Mouse (Mus musculus): Measurements from ENCODE around the gene Chka.

The Chka gene

DNA sequence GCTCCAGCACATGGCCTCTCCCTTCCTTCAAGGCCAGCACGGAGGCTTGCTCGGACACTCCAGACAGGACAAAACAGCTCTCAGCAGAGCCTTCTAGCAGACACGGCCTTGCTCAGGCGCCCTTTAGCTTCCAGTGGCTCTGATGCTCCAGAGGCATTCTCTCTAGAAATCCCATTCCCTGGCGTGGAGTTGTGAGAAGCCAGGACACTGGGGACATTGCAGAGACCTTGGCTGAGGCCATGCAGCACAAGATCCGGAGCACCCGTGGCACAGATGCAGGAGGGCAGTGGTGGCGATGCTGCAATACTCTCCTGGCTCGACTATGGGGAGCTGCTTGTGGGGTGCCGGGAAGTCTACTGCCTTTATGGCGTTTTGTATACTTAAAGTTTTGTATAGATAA, 65.2 kb downstream of the Chka start:
- DNase-seq (ENCODE audit: low read depth), result no peak

DNA sequence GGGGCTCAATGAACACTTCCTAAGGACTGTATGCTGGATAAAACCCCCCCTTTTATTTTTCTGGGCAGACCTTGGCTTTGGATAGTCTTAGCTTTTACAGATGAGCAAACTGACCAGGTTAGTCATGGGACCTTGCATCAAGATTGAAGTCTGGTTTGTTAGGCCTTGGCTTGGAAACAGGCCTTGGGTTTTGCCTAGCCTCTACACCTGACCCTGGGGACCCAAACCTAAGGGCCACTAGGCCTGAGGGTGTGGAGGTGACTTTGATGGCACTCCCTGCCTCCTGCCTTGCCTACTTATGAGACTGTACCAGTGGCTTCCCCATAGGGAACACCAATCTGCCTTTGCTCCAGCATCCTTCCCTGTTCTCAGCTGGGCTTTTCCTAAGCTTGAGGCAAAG, 68.4 kb downstream of the Chka start:
- DNase-seq (ENCODE audit: low read depth), result no peak

DNA sequence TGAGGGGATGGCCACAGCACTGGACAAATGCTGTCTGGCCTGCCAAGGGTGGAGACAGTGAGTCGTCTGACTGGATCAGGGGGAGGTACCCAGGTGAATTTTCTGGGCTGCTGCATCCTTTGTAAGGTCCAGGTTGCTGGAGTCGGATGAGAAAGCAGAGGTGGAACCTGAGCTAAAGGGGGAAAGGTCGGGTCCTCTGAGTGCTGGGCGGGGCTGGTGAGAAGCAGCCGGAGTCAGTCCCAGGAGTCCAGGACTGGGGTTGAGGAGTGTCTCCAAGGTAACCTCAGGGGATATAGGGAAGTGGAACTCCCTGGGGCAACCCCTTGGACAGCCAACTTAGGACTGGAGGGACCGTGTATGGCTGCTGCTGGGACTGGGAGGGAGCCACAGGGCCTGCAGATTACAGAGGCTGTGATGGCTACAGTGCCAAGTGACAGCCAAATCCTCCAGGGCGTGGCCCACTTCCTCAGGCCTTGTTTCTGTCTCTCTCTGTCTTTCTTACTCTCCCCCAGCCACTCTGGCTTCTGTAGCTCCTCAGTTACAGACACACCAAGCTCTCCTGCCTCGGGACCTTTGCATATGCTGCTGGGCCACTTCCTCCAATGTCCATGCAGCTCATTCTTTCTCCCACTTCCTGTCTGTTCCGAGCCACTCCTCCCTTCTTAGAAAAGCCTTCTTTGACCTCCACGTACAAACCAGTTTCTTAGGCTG, 71.2 kb downstream of the Chka start:
- DNase-seq (ENCODE audit: low read depth), result no peak

DNA sequence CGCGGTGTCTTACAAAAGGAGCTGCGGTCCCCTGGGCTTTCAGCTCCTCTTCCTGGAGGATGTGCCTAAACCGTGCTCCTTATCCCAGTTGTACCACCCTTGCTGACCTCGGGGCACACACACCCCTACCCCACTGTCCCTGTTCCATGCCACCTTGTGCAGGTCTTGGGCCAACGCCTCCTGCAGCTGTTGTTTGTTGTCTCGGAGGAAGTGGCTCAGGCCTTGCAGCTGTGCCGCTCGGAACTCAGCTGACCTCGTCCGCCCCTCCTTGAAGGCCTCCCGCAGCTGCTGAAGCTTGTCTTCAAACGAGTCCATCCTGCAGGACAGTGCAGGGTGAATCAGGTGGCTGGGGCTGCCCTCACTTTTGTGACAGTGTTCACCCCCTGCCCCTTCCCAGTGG, 72.0 kb downstream of the Chka start:
- DNase-seq (ENCODE audit: low read depth), result no peak

DNA sequence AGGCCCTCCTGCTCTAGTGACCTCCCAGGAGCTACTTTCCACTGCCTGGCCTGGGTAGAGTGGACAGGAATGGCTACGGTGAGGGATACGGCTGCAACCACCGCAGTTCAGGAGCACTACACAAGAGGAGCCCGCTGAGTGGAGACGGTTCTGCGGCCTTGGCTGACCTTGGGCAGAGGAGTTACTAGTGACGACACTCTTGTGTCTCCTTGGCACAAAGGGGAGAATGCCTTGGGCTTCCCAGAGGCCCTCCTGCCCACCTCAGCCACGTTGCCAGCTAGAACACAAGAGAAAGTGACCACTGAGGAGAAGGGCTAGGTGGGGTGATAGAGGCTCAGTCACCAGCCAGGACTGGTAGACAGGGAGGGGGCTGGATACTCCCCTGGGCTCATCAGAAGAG, 72.6 kb downstream of the Chka start:
- no peak for DNase-seq (ENCODE audit: low read depth)

DNA sequence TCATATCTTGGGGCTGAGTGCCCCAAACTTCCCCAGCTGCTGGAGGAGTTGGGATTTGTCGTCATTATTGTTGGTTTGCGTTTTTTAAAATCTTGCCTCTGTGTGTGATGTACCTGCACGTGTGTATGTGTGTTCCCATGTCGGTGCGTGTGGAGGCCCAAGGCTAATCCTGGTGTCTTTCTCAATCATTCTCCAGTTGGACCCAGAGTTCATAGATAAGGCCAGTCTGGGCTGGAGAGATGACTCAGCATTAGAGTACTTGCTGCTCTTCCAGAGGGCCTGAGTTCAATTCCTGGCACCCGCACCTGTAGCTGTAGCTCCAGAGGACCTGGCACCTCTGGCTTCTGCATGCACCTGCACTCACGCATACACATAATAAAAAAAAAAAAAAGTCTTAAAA, 73.3 kb downstream of the Chka start:
- no peak for DNase-seq (ENCODE audit: low read depth)

DNA sequence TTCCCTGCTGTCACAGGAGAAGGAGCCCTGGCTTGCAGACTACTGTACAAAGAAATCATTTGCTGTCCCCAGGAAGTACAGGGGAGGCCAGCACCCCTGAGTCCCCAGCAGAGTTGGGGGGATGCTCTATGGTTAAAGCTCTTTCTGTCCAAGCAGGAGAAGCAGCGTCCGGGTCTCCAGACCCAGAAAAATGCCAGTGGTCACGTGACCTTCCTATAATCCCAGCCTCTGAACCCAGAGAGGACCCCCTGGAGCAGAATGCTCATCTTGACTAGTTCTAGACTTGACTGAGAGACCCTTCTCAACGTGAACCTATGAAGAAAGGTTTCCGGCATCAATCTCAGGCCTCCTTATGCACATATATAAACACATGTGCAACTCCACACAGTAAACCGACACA, 74.3 kb downstream of the Chka start:
- no peak for DNase-seq (ENCODE audit: low read depth)

DNA sequence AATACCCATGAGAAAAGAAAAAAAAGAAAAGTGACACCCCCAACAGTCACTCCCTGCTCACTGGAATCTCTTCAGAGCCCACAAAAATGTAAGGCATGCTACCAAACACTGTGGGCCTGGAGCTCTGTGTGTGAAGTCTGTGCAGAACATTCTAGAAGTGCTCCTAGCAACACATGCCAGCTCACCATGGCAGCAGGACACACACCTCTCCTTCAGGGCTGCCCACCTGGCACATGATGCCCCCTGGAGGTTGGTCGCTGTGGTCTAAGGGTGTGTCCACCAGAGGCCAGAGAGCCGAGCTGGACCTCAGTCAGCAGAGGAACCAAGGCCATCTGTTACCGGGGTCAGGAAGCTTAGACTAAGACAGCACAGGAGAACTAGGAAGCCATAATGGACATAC, 74.7 kb downstream of the Chka start:
- no peak for DNase-seq (ENCODE audit: low read depth)

DNA sequence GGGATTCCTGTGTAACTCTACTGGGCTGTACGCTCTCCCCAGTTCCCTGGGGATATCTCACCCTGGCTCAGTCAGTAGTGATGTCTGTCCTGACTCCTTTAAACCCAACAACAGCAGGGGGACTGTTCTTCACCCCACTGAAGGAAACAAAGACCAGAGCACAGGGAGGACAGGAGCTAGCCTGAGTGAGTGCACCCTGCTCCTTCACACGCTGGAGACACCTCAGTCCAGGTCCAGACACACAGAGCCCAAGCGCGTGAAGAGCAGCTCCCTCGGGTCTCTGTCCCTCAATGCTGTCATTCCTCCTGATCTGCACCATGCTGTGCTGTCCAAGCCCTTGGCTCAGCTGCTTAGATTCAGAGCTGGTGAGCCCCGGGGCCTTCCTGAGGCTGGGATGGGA, 75.1 kb downstream of the Chka start:
- DNase-seq (ENCODE audit: low read depth), result no peak

DNA sequence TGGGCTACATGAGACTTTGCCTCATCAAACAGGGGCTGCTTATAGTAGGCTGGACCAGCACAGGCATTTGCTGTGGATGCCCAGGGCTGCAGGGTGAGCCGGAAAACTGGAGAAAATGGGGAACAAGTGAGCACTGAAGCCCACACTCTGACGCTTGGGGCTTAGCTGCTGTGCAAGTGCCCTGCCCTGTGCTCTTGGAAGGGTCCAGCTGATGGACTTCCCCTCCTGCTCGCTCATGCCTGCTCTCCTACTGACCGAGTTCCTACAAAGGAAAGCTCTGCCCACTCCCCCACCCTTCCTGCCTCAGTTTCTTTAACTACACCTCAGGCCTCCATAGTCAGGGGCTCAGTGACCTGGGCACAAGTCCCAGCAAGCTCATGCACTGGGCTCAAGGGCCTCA, 76.4 kb downstream of the Chka start:
- DNase-seq (ENCODE audit: low read depth), result no peak

DNA sequence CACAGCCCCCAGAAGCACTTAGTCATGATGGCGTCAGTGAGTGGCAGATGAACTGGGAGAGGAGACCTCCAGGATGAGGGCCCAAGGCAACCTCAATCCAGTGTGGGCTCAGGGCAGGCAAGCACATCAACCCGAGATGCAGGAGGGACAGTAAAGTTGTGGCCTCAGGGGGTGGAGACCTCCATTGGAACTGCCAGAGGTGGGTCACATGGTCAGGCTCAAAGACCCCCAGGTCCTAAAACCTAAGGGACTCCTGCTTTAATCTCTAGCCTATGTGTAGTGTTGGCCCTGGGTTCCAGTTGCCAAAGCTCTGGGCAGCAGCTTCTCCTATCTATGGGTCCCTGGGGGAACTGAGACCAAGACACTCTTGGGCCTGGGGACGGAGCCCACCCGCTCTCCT, 77.2 kb downstream of the Chka start:
- DNase-seq (ENCODE audit: low read depth), result no peak

DNA sequence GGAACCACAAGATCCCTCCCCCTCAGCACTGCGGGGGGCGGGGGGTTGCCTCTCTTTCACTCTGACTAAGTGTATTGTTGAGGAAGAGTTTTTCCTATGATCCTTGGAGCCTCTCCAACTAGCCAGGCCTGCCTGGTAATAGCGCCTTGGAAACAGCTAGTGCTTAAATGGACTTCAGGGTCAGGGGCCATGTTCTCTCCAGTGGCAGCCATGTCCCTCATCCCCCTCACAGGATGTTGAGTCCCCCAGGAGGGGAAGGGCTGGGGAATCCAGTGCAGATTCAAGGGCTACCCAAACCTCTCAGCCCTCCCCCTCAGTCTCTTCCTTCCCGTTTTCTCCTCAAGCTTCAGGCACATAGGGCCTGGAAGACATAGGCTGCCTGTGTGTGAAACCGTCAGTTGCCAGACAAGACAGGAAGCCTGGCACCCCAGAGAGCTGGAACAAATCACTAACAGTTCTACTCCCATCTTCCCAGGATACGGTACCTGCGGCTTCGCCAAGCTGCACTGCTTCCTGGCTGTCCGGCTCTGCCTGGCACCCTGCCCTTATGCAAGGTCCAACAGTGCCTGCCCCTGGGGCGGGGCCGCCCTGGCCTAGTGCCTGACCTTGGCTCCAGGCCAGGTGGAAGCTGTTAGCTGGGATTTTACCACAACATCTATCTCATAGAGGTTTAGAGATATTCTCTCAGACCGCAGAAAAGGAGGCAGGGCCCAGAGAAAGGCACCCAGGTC, 77.8 kb downstream of the Chka start, which contains the start of gene Aldh3b1:
Aldh3b1 (minus strand) TSS at position 598 of the 731 bp plus-strand sequence.
- no peak for DNase-seq (ENCODE audit: low read depth)

DNA sequence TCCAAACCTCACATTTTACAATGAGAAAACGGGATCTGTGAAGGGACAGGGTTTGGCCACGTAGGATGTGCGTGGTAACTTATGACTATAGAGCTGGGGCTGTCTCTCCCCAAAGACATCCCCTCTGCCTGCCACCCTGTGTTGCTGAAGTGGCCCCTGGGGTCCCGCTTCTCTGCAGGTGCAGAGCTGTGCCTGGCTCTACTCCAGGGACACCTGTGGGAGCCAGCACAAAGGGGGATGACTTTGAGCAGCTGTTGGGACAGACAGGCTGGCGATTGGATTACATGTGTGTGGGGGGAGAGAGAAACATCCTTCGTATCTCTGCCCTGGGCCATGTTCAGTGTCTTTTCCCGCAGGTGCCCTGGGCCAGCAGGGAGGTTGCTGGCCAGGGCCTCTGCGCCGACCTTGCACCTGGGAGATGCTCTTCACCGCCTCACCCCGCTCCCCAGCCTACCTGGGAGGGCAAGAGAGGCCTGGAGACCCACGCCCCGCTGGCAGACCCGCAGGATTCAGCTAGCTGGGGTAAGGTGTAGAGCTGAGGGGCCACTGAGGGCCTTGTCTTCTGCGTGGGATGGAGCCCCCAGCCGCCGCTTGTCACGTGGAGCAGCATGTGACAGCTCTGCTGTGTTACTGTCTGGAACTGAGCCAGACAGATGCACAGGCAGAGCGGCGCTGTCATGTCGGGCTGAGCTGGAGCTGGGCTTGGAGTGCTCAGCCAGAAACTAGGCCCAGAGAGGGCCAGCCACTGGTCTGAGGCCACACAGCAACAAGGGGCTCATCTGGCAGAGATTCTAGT, 78.9 kb downstream of the Chka start:
- no peak for DNase-seq (ENCODE audit: low read depth)

DNA sequence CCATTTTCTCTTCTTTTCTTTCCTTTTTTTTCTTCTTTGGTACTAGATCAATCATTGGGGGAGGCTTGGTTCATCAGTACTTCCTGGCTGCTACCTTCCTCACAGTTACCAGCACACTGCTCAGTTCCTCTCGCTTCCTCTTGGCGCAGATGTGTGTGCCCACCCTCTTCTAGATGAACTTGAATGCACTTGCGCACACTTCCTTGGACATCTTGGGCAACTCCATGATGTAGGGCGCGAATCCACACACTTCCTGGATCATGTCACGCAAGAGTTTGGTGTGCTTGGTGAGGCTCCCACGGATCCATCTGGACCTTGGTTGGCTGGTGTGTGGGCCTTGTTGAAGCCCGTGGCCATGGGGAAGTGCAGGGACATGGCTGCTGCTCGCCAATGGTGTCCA, 80.1 kb downstream of the Chka start:
- DNase-seq (ENCODE audit: low read depth), result no peak

DNA sequence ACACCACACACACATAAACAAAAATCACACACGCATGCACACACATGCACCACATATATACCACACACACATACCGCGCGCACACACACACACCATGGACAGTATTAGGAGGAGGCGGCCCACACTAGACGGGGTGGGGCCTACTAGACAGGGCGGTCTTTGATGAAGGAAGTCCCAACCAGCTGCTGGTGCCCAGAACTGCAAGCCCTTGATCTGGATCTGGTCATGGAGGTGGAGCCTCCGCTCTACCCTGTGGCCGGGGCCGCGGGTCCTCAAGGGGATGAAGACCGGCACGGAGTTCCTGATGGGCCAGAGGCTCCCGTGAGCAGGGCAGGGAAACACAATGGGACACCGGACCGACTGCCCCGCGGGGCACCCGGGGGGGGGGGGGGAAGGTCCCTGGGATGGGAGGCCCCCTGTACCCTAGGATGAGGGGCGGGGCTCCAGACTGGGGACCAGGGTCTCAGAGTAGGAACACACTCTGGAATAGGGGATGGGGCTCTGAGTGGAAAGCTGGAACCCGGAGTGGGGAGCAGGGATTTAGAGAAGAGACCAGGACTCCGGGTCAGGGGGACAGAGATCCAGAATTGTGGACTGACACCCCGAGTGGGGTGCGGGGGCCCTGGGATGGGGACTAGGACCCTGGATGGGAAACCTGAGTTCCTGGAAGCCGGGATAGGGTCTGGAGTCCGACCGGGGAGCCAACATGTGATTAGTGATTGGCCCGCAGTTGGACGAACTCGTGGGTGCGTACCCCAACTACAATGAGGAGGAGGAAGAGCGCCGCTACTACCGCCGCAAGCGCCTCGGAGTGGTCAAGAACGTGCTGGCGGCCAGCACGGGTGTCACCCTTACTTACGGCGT, 83.7 kb downstream of the Chka start, which contains the start of gene Unc93b1:
Unc93b1 (plus strand) TSS at position 155 of the 864 bp plus-strand sequence.
- DNase-seq (ENCODE audit: low read depth), result no peak

DNA sequence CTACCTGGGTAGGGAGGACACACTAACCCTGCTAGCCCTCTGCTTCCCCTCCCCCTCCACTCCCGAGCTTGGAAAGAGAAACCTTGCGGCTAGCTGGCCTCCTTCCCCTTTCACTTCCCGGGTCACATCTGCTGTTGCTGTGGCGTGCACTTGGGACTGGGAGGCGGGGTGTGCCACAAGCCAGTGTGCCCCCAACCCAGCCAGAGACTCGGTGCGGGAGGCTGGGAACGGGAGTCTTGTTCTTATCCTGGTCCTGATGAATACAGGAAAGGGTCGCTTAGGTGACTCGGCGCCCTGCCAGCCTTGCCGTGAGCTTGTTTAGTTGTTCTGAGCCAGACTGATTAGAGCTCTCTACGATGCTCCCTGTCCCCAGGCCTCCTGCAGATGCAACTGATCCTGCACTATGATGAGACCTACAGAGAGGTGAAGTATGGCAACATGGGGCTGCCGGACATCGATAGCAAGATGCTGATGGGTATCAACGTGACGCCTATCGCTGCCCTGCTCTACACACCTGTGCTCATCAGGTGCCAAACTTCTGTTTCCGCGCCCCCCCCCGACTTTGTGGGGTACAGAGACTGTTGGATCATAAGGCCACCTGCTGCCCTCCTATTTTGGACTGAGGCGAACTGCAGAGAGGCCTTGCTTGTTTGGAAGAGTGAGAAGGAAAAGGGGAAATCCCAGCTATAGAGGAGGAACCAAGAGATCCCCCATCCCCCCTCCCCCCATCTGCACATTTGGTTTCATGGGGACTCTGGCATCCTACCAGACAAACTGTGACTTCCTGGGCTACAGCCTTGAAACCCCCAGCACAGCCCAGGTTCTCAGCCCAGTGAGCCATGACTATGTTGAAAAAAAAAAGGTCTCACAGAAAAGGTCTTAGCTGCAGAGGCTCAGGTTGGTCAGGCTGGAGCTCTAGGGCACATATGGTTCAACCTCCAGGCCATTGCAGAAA, 84.6 kb downstream of the Chka start:
- DNase-seq (ENCODE audit: low read depth), result no peak

DNA sequence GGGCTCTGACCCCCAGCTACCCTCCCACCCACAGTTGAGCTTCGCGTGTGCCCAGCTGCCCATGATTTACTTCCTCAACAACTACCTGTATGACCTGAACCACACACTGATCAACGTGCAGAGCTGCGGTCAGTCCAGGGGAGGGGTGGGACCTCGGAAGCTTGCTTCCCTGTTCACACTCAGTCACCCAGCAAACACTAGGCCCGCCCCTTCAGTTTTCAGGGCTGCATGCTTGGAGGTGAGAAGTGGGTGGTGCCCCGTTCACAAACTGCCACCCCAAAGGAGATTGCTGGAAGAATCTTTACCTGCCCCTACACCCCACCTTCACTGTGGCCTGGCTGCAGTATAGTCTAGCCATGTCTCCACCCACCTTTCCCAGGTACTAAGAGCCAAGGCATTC, 90.7 kb downstream of the Chka start:
- no peak for DNase-seq (ENCODE audit: low read depth)

DNA sequence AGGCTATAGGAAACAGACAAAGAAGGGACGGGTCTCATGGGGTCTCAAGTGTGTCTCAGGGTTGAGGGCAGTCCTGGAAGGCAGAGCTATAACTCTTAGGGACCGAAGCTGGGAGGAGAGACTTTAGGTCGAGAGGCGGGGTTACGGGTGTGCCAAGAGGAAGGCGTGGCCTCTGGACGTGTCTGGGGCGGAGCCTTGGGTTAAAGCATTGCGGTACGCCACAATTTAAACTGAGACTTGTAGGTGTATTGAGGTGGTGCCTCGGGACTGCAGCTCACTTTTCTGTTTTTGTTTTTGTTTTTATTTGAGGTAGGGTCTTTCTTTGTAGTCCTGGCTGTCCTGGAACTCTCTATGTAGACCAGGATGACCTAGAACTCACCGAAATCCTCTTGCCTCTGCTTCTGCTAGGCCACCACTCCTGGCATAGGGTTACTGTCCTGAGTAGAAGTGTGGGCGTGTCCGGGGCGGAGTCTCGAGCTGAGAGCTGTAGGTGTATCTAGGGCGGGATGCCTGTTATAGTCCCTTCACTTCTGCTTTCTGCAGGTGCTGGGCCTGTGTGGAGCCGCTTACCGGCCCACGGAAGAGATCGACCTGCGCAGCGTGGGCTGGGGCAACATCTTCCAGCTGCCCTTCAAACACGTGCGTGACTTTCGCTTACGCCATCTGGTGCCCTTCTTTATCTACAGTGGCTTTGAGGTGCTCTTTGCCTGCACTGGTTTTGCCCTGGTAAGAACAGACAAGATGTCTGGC, 91.6 kb downstream of the Chka start:
- DNase-seq (ENCODE audit: low read depth), result peak; percentile 60
